ENCODE assay signal across 9 mouse cellular contexts in the genomic region with DNA sequence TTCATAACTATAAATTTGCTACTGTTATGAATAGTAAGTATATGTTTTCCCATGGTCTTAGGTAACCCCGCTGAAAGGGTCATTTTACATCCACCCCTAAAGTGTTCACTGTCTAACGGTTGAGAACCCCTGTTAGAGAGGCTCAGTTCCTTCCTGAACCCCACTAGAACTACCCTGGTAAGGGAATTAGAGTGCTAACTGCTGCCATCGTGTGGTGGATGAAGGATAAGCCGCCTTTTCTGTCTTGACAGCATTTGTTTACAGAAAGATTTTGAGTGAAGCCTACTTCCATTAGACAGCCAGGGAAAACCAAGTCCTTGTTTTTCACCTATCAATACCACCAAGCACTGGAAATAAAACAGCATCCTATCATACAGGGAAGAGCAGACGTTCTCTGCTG.
DNase-seq lines count a peak whose midpoint lies in the region; ATAC-seq and TF ChIP-seq lines count a peak whose summit lies in the region.
"Had no signal": no experiment of that assay in that cellular context is flagged by ENCODE, and none has a peak within 500 bp of the region (broad histone marks: within the 10 kb centered on the region; RNA-seq: fewer than 3 reads in every experiment).

No protein-coding gene starts in this region.

- H3K4me3 ChIP-seq in liver, embryonic 12.5 days: no peak overlapping the region
- no peak overlapping the region for H3K4me3 ChIP-seq in MEL (ENCODE audit: control insufficient read depth in 1 of 2, insufficient read depth in 1 of 2, low read depth in 2 of 2, low read length in 2 of 2)
- H3K4me3 ChIP-seq in stomach, postnatal 0 days (ENCODE audit: low read depth, low read length): no peak overlapping the region
- no peak overlapping the region for H3K4me3 ChIP-seq in forebrain, embryonic 10.5 days
- H3K4me3 ChIP-seq: limb, embryonic 15.5 days had no signal

- no peak overlapping the region for H3K27ac ChIP-seq in liver, embryonic 12.5 days
- no peak overlapping the region for H3K27ac ChIP-seq in MEL (ENCODE audit: control insufficient read depth, low read depth, low read length)
- no peak overlapping the region for H3K27ac ChIP-seq in stomach, postnatal 0 days (replicated peaks)
- no peak overlapping the region for H3K27ac ChIP-seq in forebrain, embryonic 10.5 days
- H3K27ac ChIP-seq: limb, embryonic 15.5 days had no signal

- no peak for TF ChIP-seq EP300 in MEL (IDR thresholded peaks at IDR 0.05; ENCODE audit: low read depth in 1 of 2, low read length in 2 of 2)
- TF ChIP-seq EP300 in stomach, postnatal 0 days (optimal IDR thresholded peaks at IDR 0.05): no peak

- no peaks in the 10 kb centered on the region for H3K27me3 ChIP-seq in liver, embryonic 12.5 days (replicated peaks)
- no peaks in the 10 kb centered on the region for H3K27me3 ChIP-seq in MEL (ENCODE audit: control insufficient read depth in 1 of 2, insufficient read depth in 2 of 2, low read length in 2 of 2)
- H3K27me3 ChIP-seq in stomach, postnatal 0 days (ENCODE audit: control insufficient read depth, insufficient read depth, low read length): no peaks in the 10 kb centered on the region
- no peaks in the 10 kb centered on the region for H3K27me3 ChIP-seq in forebrain, embryonic 10.5 days (ENCODE audit: poor library complexity, severe bottlenecking)
- H3K27me3 ChIP-seq: limb, embryonic 15.5 days had no signal

- H3K4me1 ChIP-seq in liver, embryonic 12.5 days: no peaks in the 10 kb centered on the region
- no peaks in the 10 kb centered on the region for H3K4me1 ChIP-seq in MEL (ENCODE audit: control insufficient read depth in 1 of 2, insufficient read depth in 2 of 2, low read length in 2 of 2)
- no peaks in the 10 kb centered on the region for H3K4me1 ChIP-seq in stomach, postnatal 0 days (replicated peaks; ENCODE audit: control insufficient read depth, insufficient read depth)
- H3K4me1 ChIP-seq in forebrain, embryonic 10.5 days: no peaks in the 10 kb centered on the region
- H3K4me1 ChIP-seq: limb, embryonic 15.5 days had no signal

- no peak overlapping the region for H3K4me2 ChIP-seq in liver, embryonic 12.5 days
- no peak overlapping the region for H3K4me2 ChIP-seq in stomach, postnatal 0 days (replicated peaks; ENCODE audit: low read depth)
- H3K4me2 ChIP-seq: limb, embryonic 15.5 days had no signal

- no peaks in the 10 kb centered on the region for H3K79me2 ChIP-seq in MEL (ENCODE audit: control insufficient read depth, insufficient read depth, low read length, poor library complexity)

- no peaks in the 10 kb centered on the region for H3K9me3 ChIP-seq in liver, embryonic 12.5 days (replicated peaks)
- no peaks in the 10 kb centered on the region for H3K9me3 ChIP-seq in MEL (replicated peaks; ENCODE audit: insufficient read depth, low read length)
- H3K9me3 ChIP-seq in stomach, postnatal 0 days (ENCODE audit: control insufficient read depth, low read length): no peaks in the 10 kb centered on the region
- H3K9me3 ChIP-seq in forebrain, embryonic 10.5 days: no peaks in the 10 kb centered on the region
- H3K9me3 ChIP-seq: limb, embryonic 15.5 days had no signal

- TF ChIP-seq RAD21 in MEL (IDR thresholded peaks at IDR 0.05; ENCODE audit: low read depth, low read length): peak; percentile 58

- 9% methylated on average over 5 of the region's 5 CpGs for WGBS in liver, embryonic 12.5 days (ENCODE audit: insufficient replicate concordance)
- 14% methylated on average over 5 of the region's 5 CpGs for WGBS in stomach, postnatal 0 days
- WGBS in forebrain, embryonic 10.5 days: 21% methylated on average over 5 of the region's 5 CpGs

- H3K36me3 ChIP-seq in liver, embryonic 12.5 days: no peaks in the 10 kb centered on the region
- H3K36me3 ChIP-seq in MEL (ENCODE audit: control insufficient read depth in 1 of 2, insufficient read depth in 2 of 2, low read length in 2 of 2): 0 out of 4 replicates have a peak, but pooled peaks cover 0 to 2% of the 10 kb centered on the region in 2 experiments
- H3K36me3 ChIP-seq in stomach, postnatal 0 days (ENCODE audit: control insufficient read depth, insufficient read depth, low read length): no peaks in the 10 kb centered on the region
- H3K36me3 ChIP-seq in forebrain, embryonic 10.5 days (replicated peaks): no peaks in the 10 kb centered on the region
- H3K36me3 ChIP-seq: limb, embryonic 15.5 days had no signal

- no peak; the same call in 1 of the 2 replicates for ATAC-seq in frontal cortex, adult (ENCODE audit: low TSS enrichment)
- ATAC-seq in liver, embryonic 12.5 days: no peak
- ATAC-seq in stomach, postnatal 0 days (ENCODE audit: low FRiP score, low TSS enrichment): no peak

- peak; percentile 64 to 81 (median 68) for TF ChIP-seq CTCF in MEL (IDR thresholded peaks at IDR 0.05 in 2 of 3, conservative IDR thresholded peaks at IDR 0.05 in 1 of 3; ENCODE audit: control insufficient read depth in 1 of 3, insufficient read depth in 1 of 3, low read depth in 2 of 3, low read length in 3 of 3, poor library complexity in 1 of 3, severe bottlenecking in 1 of 3)
- peak; percentile 61 for TF ChIP-seq CTCF in stomach, postnatal 0 days (IDR thresholded peaks at IDR 0.05; ENCODE audit: low read depth)

- no peak overlapping the region for H3K9ac ChIP-seq in liver, embryonic 12.5 days
- no peak overlapping the region for H3K9ac ChIP-seq in MEL (ENCODE audit: control insufficient read depth, low read depth, low read length, poor library complexity, severe bottlenecking)
- H3K9ac ChIP-seq in stomach, postnatal 0 days (ENCODE audit: low read length): no peak overlapping the region
- H3K9ac ChIP-seq: limb, embryonic 15.5 days had no signal

- DNase-seq in frontal cortex, postnatal 36 days (ENCODE audit: low spot score in 2 of 2): peak; percentile 5 to 13
- DNase-seq in liver (peak; percentile 2), MEL (ENCODE audit: low read depth, low spot score) (peak; percentile 85)
- peak; percentile 7 for DNase-seq in forelimb bud, embryonic 11.5 days (ENCODE audit: low read depth, low spot score)
- peak; percentile 15 for DNase-seq in stomach, postnatal 0 days (ENCODE audit: low spot score)
- no peak for DNase-seq in forebrain, embryonic 10.5 days (ENCODE audit: extremely low spot score, low spot score)

- no peak for TF ChIP-seq POLR2A in MEL (IDR thresholded peaks at IDR 0.05; ENCODE audit: control insufficient read depth in 1 of 2, insufficient read depth in 1 of 2, low read depth in 1 of 2, low read length in 2 of 2, poor library complexity in 1 of 2)

TF ChIP-seq in MEL, 35 proteins besides CTCF, POLR2A, EP300 and RAD21:
- TF ChIP-seq ZC3H11A (IDR thresholded peaks at IDR 0.05; ENCODE audit: low read depth, low read length) (0 out of 2 replicates have a peak, but pooled peaks have one; percentile 17), SMC3 (IDR thresholded peaks at IDR 0.05; ENCODE audit: low read depth, low read length) (peak; percentile 81), GABPA (IDR thresholded peaks at IDR 0.05; ENCODE audit: low read depth, low read length) (no peak)
